Mouse (Mus musculus): Measurements from ENCODE around the gene Zfp683.

The Zfp683 gene

GRCm38 (mm10) chr4:134053538-134053937, at the start of gene Zfp683:
Gene Zfp683, plus strand, starts transcription at chr4:134053838.
- no peak for DNase-seq (ENCODE audit: low read depth, low spot score)

- no peak for DNase-seq (ENCODE audit: low read depth, low spot score)
Observed at GRCm38 (mm10) chr4:134005581-134006358, 47.9 kb upstream of the Zfp683 start.

GRCm38 (mm10) chr4:134006845-134007244, 46.8 kb upstream of the Zfp683 start:
- DNase-seq (ENCODE audit: low read depth, low spot score), result no peak

- no peak for DNase-seq (ENCODE audit: low read depth, low spot score)
Observed at GRCm38 (mm10) chr4:134009709-134010108, 43.9 kb upstream of the Zfp683 start.

GRCm38 (mm10) chr4:134011450-134012414, 41.9 kb upstream of the Zfp683 start:
- DNase-seq (ENCODE audit: low read depth, low spot score), result no peak

GRCm38 (mm10) chr4:134012858-134013528, 40.6 kb upstream of the Zfp683 start:
- no peak for DNase-seq (ENCODE audit: low read depth, low spot score)

GRCm38 (mm10) chr4:134016208-134016607, 37.4 kb upstream of the Zfp683 start:
- DNase-seq (ENCODE audit: low read depth, low spot score), result no peak

GRCm38 (mm10) chr4:134016767-134017166, 36.9 kb upstream of the Zfp683 start:
- no peak for DNase-seq (ENCODE audit: low read depth, low spot score)

- DNase-seq (ENCODE audit: low read depth, low spot score), result no peak
Observed at GRCm38 (mm10) chr4:134017201-134017865, 36.3 kb upstream of the Zfp683 start.

GRCm38 (mm10) chr4:134018038-134018778, 35.4 kb upstream of the Zfp683 start:
- DNase-seq (ENCODE audit: low read depth, low spot score), result no peak

- no peak for DNase-seq (ENCODE audit: low read depth, low spot score)
Observed at GRCm38 (mm10) chr4:134018779-134019145, 34.9 kb upstream of the Zfp683 start, which contains the start of gene Lin28a. Gene Lin28a, minus strand, starts transcription at chr4:134018841.

GRCm38 (mm10) chr4:134019210-134019609, 34.4 kb upstream of the Zfp683 start:
- no peak for DNase-seq (ENCODE audit: low read depth, low spot score)

GRCm38 (mm10) chr4:134019641-134020351, 33.8 kb upstream of the Zfp683 start:
- no peak for DNase-seq (ENCODE audit: low read depth, low spot score)

GRCm38 (mm10) chr4:134020621-134021020, 33.0 kb upstream of the Zfp683 start:
- no peak for DNase-seq (ENCODE audit: low read depth, low spot score)

GRCm38 (mm10) chr4:134025802-134026201, 27.8 kb upstream of the Zfp683 start:
- DNase-seq (ENCODE audit: low read depth, low spot score), result no peak

- peak; percentile 33 for DNase-seq (ENCODE audit: low read depth, low spot score)
Observed at GRCm38 (mm10) chr4:134035953-134036352, 17.7 kb upstream of the Zfp683 start.

GRCm38 (mm10) chr4:134041317-134042123, 12.1 kb upstream of the Zfp683 start:
- no peak for DNase-seq (ENCODE audit: low read depth, low spot score)

GRCm38 (mm10) chr4:134043041-134043440, 10.6 kb upstream of the Zfp683 start:
- DNase-seq (ENCODE audit: low read depth, low spot score), result no peak

- DNase-seq (ENCODE audit: low read depth, low spot score), result no peak
Observed at GRCm38 (mm10) chr4:134047648-134048047, 6.0 kb upstream of the Zfp683 start.

Data from telencephalon, adult 2 months (tissue).